Mouse (Mus musculus): ENCODE results near the gene Acat3. TPM values are rescaled to one million over a fixed set of nuclear protein-coding genes. Genes with fewer than 3 reads are reported as not detected.

Acat3 gene
- total RNA-seq, 1 experiment: 9.1 TPM

GRCm38 (mm10) chr17:12915488-12915880, 24.9 kb downstream of the Acat3 start, which contains the start of gene Tcp1:
Gene Tcp1, plus strand, starts transcription at chr17:12915701.
- Histone ChIP-seq H3K9me3 (ENCODE audit: control insufficient read depth, insufficient read depth, low read depth, low read length) (no peaks in the 10 kb centered on the region), H3K4me1 (ENCODE audit: control insufficient read depth in 2 of 2, insufficient read depth in 2 of 2, low read length in 2 of 2, poor library complexity in 1 of 2) (peaks cover 2% of the 10 kb centered on the region in 2 experiments; a peak in 1 of 4 replicates), H3K4me3 (ENCODE audit: insufficient read depth in 1 of 2, low read depth in 1 of 2, low read length in 2 of 2, poor library complexity in 1 of 2, severe bottlenecking in 1 of 2) (peak within 1 kb of the TSS; percentile 87 to 98), H3K9ac (ENCODE audit: insufficient read depth, low read depth, low read length, poor library complexity, severe bottlenecking) (peak within 1 kb of the TSS; percentile 96), H3K27ac (ENCODE audit: insufficient read depth, low read depth, low read length, poor library complexity, severe bottlenecking) (peak within 1 kb of the TSS; percentile 85), H3K36me3 (ENCODE audit: control insufficient read depth, insufficient read depth, low read length, poor library complexity, severe bottlenecking) (peaks cover 33% of the 10 kb centered on the region)
- in situ Hi-C loops (cut with MboI; ENCODE audit: low sequenced_read_pairs in 2 of 2, unreplicated experiment in 2 of 2): no loop called here
- no peak for DNase-seq (ENCODE audit: low read depth, low spot score)
- TF ChIP-seq MAFK (IDR thresholded peaks at IDR 0.05; ENCODE audit: insufficient read depth, low read depth, low read length) (no peak), CHD2 (IDR thresholded peaks at IDR 0.05; ENCODE audit: low read depth, low read length) (no peak), ZC3H11A (IDR thresholded peaks at IDR 0.05; ENCODE audit: borderline replicate concordance, low read depth, low read length) (no peak), HCFC1 (IDR thresholded peaks at IDR 0.05; ENCODE audit: borderline replicate concordance, insufficient read depth, low read length) (no peak), ZNF384 (IDR thresholded peaks at IDR 0.05; ENCODE audit: low read depth, low read length) (no peak)

DNA sequence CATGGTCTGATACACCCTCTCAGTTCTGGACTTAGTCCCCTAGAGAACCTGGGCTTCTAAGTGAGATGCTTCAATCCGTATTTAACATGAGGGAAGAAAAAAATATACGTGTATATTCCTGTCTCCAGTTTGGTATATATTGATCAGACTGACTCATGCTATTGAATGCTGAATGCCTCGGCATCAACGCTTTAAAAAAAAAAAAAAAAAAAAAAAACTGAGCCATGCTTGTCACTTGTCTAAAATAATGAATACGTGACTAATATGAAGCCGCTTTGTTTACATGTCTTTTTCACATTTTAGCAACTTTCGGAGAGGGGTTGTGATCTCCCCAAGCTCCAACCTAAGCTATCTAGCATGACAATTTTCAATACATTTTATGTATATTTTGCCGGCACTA, 30.0 kb downstream of the Acat3 start:
- H3K27ac ChIP-seq (ENCODE audit: insufficient read depth, low read depth, low read length, poor library complexity, severe bottlenecking): no peak overlapping the region
- peak; percentile 61; the same call in 1 of the 2 replicates for TF ChIP-seq ZNF384 (IDR thresholded peaks at IDR 0.05; ENCODE audit: low read depth, low read length)
- no peak for TF ChIP-seq MAFK (IDR thresholded peaks at IDR 0.05; ENCODE audit: insufficient read depth, low read depth, low read length)
- TF ChIP-seq HCFC1 (IDR thresholded peaks at IDR 0.05; ENCODE audit: borderline replicate concordance, insufficient read depth, low read length): no peak
- peak overlapping the region; percentile 60 to 71; a peak in 3 of 4 replicates for H3K4me3 ChIP-seq (ENCODE audit: insufficient read depth in 1 of 2, low read depth in 1 of 2, low read length in 2 of 2, poor library complexity in 1 of 2, severe bottlenecking in 1 of 2)
- DNase-seq (ENCODE audit: low read depth, low spot score): no peak
- peak overlapping the region; percentile 59; the same call in 1 of the 2 replicates for H3K9ac ChIP-seq (ENCODE audit: insufficient read depth, low read depth, low read length, poor library complexity, severe bottlenecking)
- H3K36me3 ChIP-seq (ENCODE audit: control insufficient read depth, insufficient read depth, low read length, poor library complexity, severe bottlenecking): peaks cover 27% of the 10 kb centered on the region
- peaks cover 0 to 2% of the 10 kb centered on the region in 2 experiments; a peak in 1 of 4 replicates for H3K4me1 ChIP-seq (ENCODE audit: control insufficient read depth in 2 of 2, insufficient read depth in 2 of 2, low read length in 2 of 2, poor library complexity in 1 of 2)
- in situ Hi-C loops (cut with MboI; ENCODE audit: low sequenced_read_pairs in 2 of 2, unreplicated experiment in 2 of 2): no loop called here
- H3K9me3 ChIP-seq (ENCODE audit: control insufficient read depth, insufficient read depth, low read depth, low read length): no peaks in the 10 kb centered on the region

DNA sequence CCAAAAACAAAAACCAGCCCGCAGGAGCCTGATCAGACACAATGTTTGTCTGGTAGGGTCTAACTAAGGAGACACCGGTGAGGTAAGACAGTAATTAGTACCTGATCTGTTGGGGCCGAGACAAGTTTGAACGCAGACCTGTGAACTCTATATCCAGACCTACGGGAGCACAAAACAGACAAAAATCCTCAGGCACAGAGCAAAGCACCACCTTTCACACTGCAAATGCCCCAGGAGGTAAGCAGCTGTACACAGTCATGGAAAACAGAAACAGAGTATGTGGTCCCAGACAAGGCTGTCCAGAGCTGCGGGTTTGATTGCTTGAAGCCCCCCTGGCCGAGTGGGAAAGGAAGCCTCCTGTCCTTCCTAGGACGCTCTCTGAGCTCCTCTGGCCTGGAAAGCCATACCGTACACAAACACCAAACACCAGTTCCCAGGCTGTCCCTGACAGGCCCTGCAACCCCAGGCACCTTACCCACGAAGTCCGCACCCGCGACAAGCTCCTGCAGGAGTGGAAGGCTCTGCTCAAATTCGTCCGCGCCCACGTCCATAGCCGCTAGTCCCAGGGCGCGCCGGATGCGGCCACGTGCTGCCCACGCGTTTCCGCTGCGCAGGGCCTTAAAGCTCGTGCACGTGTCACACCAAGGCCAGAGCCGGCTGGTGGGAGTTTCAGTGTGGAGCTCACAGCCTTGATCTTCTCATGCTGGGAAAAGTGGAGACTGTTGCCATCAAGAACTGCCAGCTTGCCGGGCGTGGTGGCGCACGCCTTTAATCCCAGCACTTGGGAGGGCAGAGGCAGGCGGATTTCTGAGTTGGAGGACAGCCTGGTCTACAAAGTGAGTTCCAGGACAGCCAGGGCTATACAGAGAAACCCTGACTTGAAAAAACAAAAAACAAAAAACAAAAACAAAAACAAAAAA, 30.8 kb downstream of the Acat3 start, which contains the start of gene Pnldc1:
Gene Pnldc1, minus strand, starts transcription at position 870 of the 920 bp plus-strand sequence.
- H3K4me1 ChIP-seq (ENCODE audit: control insufficient read depth in 2 of 2, insufficient read depth in 2 of 2, low read length in 2 of 2, poor library complexity in 1 of 2): 0 out of 4 replicates have a peak, but pooled peaks cover 0 to under 1% of the 10 kb centered on the region in 2 experiments
- peak; percentile 46 for DNase-seq (ENCODE audit: low read depth, low spot score)
- no peak for TF ChIP-seq CHD2 (IDR thresholded peaks at IDR 0.05; ENCODE audit: low read depth, low read length)
- 0 out of 2 replicates have a peak, but pooled peaks have one; percentile 29 for TF ChIP-seq HCFC1 (IDR thresholded peaks at IDR 0.05; ENCODE audit: borderline replicate concordance, insufficient read depth, low read length)
- no peak within 1 kb of the TSS for H3K27ac ChIP-seq (ENCODE audit: insufficient read depth, low read depth, low read length, poor library complexity, severe bottlenecking)
- peak within 1 kb of the TSS; percentile 60 to 71 for H3K4me3 ChIP-seq (ENCODE audit: insufficient read depth in 1 of 2, low read depth in 1 of 2, low read length in 2 of 2, poor library complexity in 1 of 2, severe bottlenecking in 1 of 2)
- in situ Hi-C loops (cut with MboI; ENCODE audit: low sequenced_read_pairs in 2 of 2, unreplicated experiment in 2 of 2): no loop called here
- H3K9me3 ChIP-seq (ENCODE audit: control insufficient read depth, insufficient read depth, low read depth, low read length): no peaks in the 10 kb centered on the region
- H3K36me3 ChIP-seq (ENCODE audit: control insufficient read depth, insufficient read depth, low read length, poor library complexity, severe bottlenecking): peaks cover 33% of the 10 kb centered on the region
- peak within 1 kb of the TSS; percentile 59 for H3K9ac ChIP-seq (ENCODE audit: insufficient read depth, low read depth, low read length, poor library complexity, severe bottlenecking)

- Histone ChIP-seq H3K36me3 (ENCODE audit: control insufficient read depth, insufficient read depth, low read length, poor library complexity, severe bottlenecking) (peaks cover 35% of the 10 kb centered on the region), H3K9me3 (ENCODE audit: control insufficient read depth, insufficient read depth, low read depth, low read length) (no peaks in the 10 kb centered on the region), H3K4me3 (ENCODE audit: insufficient read depth in 1 of 2, low read depth in 1 of 2, low read length in 2 of 2, poor library complexity in 1 of 2, severe bottlenecking in 1 of 2) (no peak overlapping the region), H3K9ac (ENCODE audit: insufficient read depth, low read depth, low read length, poor library complexity, severe bottlenecking) (no peak overlapping the region), H3K4me1 (ENCODE audit: control insufficient read depth in 2 of 2, insufficient read depth in 2 of 2, low read length in 2 of 2, poor library complexity in 1 of 2) (no peaks in the 10 kb centered on the region), H3K27ac (ENCODE audit: insufficient read depth, low read depth, low read length, poor library complexity, severe bottlenecking) (no peak overlapping the region)
- no peak for DNase-seq (ENCODE audit: low read depth, low spot score)
- in situ Hi-C loops (cut with MboI; ENCODE audit: low sequenced_read_pairs in 2 of 2, unreplicated experiment in 2 of 2): no loop called here
- TF ChIP-seq ZC3H11A (IDR thresholded peaks at IDR 0.05; ENCODE audit: borderline replicate concordance, low read depth, low read length): no peak
- TF ChIP-seq ZNF384 (IDR thresholded peaks at IDR 0.05; ENCODE audit: low read depth, low read length): no peak
- TF ChIP-seq CHD2 (IDR thresholded peaks at IDR 0.05; ENCODE audit: low read depth, low read length): no peak
- TF ChIP-seq HCFC1 (IDR thresholded peaks at IDR 0.05; ENCODE audit: borderline replicate concordance, insufficient read depth, low read length): no peak
- no peak for TF ChIP-seq MAFK (IDR thresholded peaks at IDR 0.05; ENCODE audit: insufficient read depth, low read depth, low read length)
These were observed 34.0 kb downstream of the Acat3 start for GRCm38 (mm10) chr17:12906436-12906835.
